Mouse (Mus musculus) G1E-ER4 (cell line): ENCODE measurements around the gene Gm8180. TPM values are rescaled to one million over a fixed set of nuclear protein-coding genes. Genes with fewer than 3 reads are reported as not detected.
"Not testable (repeated sequence)": the region's sequence is repeated elsewhere in the genome, so short reads cannot be mapped to it uniquely, and the experiment has no call there.

ENCODE experiments used
- GATA1 ChIP-seq: IDR thresholded peaks from one replicate; pipeline ENCODE4 v1.8.0; 2012; ENCODE audit warnings: low read length, inconsistent platforms
- polyA plus RNA-seq: library from polyadenylated mRNA; stranded (reverse); fragments of >175 nt; gene quantifications from 2 replicates; pipeline ENCODE4 v1.2.3, GENCODE M21; 2012

The Gm8180 gene
- not detected in 2 replicates for polyA plus RNA-seq

DNA sequence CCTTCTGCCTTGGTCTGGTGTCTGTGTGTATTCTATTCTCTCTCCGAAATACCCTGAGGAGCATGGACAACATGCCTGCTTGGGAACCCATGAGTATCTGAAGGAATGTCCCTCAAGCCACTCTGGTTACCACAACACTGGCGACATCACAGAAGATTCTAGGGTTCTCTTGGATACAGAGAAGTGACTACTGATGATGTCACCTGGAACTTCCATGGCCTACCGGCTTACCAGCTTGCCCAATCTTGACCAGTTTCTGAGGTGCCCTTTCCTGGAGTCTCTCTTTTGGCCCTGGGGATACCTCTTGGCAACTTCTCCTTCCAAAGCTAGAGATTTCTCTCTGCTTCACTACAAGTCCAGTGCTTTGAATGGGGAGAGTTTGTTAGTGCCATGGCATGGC, at the start of gene Gm8180:
Gene Gm8180, minus strand, starts transcription at position 101 of the 400 bp plus-strand sequence.
- TF ChIP-seq GATA1, result not testable (repeated sequence)

DNA sequence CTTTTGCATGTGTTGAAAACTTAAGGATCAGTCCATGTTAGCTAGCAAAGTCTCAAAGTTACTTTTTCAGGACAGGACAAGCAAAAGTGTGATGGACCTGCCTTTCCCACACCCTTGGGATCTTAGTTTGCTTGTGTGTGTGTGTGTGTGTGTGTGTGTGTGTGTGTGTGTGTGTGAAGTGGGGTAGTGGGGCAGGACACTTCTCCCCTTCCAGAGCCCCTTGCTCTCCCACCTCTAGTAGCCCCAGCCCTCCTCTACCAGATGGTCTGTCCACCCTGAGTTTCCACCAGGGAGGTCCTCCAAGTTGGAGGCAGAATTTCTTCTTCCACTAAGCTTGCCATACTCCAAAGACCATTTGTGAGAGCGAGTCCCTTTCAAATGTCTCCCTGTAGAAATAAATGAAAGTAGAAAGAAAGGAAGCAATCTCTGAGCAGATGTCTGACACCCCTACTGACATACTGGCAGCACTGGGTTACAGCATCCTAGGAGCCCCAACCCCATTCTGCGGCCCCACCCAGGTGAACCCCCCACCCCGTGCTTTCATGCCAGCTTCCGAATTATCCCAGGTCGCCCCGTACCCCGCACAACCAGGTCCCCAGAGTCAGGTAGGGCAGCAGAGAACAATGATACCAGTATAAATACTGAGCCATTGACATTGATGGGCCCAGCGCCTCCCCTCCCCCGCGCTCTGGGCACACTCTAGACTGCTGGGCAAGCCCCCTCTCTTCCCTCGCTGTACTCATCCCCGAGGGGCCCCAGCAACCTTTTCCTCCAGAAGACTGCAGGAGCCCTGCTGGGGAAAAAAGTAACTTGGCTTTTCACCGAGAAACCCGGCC, 11.7 kb upstream of the Gm8180 start:
- no peak for TF ChIP-seq GATA1

DNA sequence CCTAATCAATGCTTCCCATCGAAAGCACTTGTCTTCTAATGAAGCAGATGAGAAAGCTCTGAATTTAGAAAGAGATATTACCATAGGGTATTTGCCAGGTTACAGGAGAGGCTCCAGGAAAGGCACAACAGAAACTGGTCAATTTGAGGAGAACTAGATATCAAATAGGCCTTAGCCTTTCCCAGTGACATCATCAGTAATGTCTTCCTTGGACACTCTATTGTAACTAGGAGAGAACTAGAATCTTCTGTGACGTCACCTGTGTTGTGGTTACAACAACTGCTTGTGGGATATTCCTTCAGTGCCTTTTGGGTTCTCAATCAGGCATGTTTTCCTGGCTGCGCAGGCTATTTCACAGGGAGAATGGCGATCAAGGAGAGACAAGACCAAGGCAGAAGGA, 37.0 kb downstream of the Gm8180 start, which contains the start of gene Gm6526:
Gene Gm6526, plus strand, starts transcription at position 301 of the 400 bp plus-strand sequence.
- TF ChIP-seq GATA1, result not testable (repeated sequence)

Other genes with a start within 250 kb of the Gm8180 start
- not detected in 2 replicates for gene Gm5799, start 241.2 kb downstream of the Gm8180 start, polyA plus RNA-seq
- gene Gm17654, start 205.6 kb downstream of the Gm8180 start, polyA plus RNA-seq, result not detected in 2 replicates
- gene Gm10375, start 176.7 kb downstream of the Gm8180 start, polyA plus RNA-seq, result not detected in 2 replicates
- not detected in 2 replicates for gene Gm8165, start 107.5 kb downstream of the Gm8180 start, polyA plus RNA-seq
- 2.1 and 10.4 TPM in 2 replicates for gene Gm7324, start 86.9 kb downstream of the Gm8180 start, polyA plus RNA-seq
- gene Gm16506, start 57.3 kb downstream of the Gm8180 start, polyA plus RNA-seq, result not detected in 2 replicates
- gene Gm6526, start 36.9 kb downstream of the Gm8180 start, polyA plus RNA-seq, result 0.14 and 0.17 TPM in 2 replicates
- gene Ear1, start 90.8 kb upstream of the Gm8180 start, polyA plus RNA-seq, result not detected in 2 replicates
- gene Ear10, start 138.8 kb upstream of the Gm8180 start, polyA plus RNA-seq, result not detected in 2 replicates
- gene Gm8113, start 140.6 kb upstream of the Gm8180 start, polyA plus RNA-seq, result 0.04 and 0.11 TPM in 2 replicates
- not detected in 2 replicates for gene Ang5, start 172.3 kb upstream of the Gm8180 start, polyA plus RNA-seq
- gene Ang6, start 217.5 kb upstream of the Gm8180 start, polyA plus RNA-seq, result not detected in 2 replicates